Mouse (Mus musculus): ENCODE measurements around the gene Spa17.

Gene Spa17

GRCm38 (mm10) chr9:37613182-37613910 lies at the start of gene Spa17:
Gene Spa17 (minus strand): TSS chr9:37613722.
- peak; percentile 92 to 93 for DNase-seq

GRCm38 (mm10) chr9:37663210-37663609 lies 49.7 kb upstream of the Spa17 start:
- DNase-seq, result no peak

- DNase-seq, result no peak
Observed at GRCm38 (mm10) chr9:37659413-37659812, 45.9 kb upstream of the Spa17 start.

GRCm38 (mm10) chr9:37656931-37657481 lies 43.5 kb upstream of the Spa17 start, which contains the start of gene Tbrg1:
Gene Tbrg1 (minus strand): TSS chr9:37657312.
- DNase-seq, result peak; percentile 80 to 82

GRCm38 (mm10) chr9:37656439-37656881 lies 42.9 kb upstream of the Spa17 start:
- peak in 1 of 2 experiments; percentile 4 for DNase-seq

GRCm38 (mm10) chr9:37655961-37656360 lies 42.4 kb upstream of the Spa17 start:
- DNase-seq, result no peak

- no peak for DNase-seq
Observed at GRCm38 (mm10) chr9:37653836-37654235, 40.3 kb upstream of the Spa17 start.

GRCm38 (mm10) chr9:37650639-37651038 lies 37.1 kb upstream of the Spa17 start:
- no peak for DNase-seq

GRCm38 (mm10) chr9:37646246-37646645 lies 32.7 kb upstream of the Spa17 start:
- no peak for DNase-seq

GRCm38 (mm10) chr9:37638721-37639120 lies 25.2 kb upstream of the Spa17 start:
- no peak for DNase-seq

- no peak for DNase-seq
Observed at GRCm38 (mm10) chr9:37636800-37637542, 23.4 kb upstream of the Spa17 start.

- DNase-seq, result peak; percentile 77
Observed at GRCm38 (mm10) chr9:37636335-37636734, 22.8 kb upstream of the Spa17 start.

GRCm38 (mm10) chr9:37634269-37634668 lies 20.7 kb upstream of the Spa17 start:
- DNase-seq, result no peak

GRCm38 (mm10) chr9:37632305-37632704 lies 18.8 kb upstream of the Spa17 start:
- DNase-seq, result no peak

- no peak for DNase-seq
Observed at GRCm38 (mm10) chr9:37629941-37630340, 16.4 kb upstream of the Spa17 start.

GRCm38 (mm10) chr9:37628581-37628980 lies 15.1 kb upstream of the Spa17 start:
- no peak for DNase-seq

- DNase-seq, result no peak
Observed at GRCm38 (mm10) chr9:37627263-37627662, 13.7 kb upstream of the Spa17 start.

- peak in 1 of 2 experiments; percentile 16 for DNase-seq
Observed at GRCm38 (mm10) chr9:37626103-37626567, 12.6 kb upstream of the Spa17 start.

GRCm38 (mm10) chr9:37625641-37626040 lies 12.1 kb upstream of the Spa17 start:
- DNase-seq, result peak; percentile 61 to 66

- DNase-seq, result no peak
Observed at GRCm38 (mm10) chr9:37625129-37625528, 11.6 kb upstream of the Spa17 start.

GRCm38 (mm10) chr9:37624502-37624901 lies 11.0 kb upstream of the Spa17 start:
- DNase-seq, result no peak

GRCm38 (mm10) chr9:37623981-37624380 lies 10.5 kb upstream of the Spa17 start:
- DNase-seq, result no peak

GRCm38 (mm10) chr9:37621290-37621689 lies 7.8 kb upstream of the Spa17 start:
- peak; percentile 60 to 71 for DNase-seq

GRCm38 (mm10) chr9:37616770-37617169 lies 3.2 kb upstream of the Spa17 start:
- peak; percentile 56 to 71 for DNase-seq
